Comparison of ENCODE assay signal across 11 mouse cellular contexts in genomic region chr2:32624111-32624748, GRCm38 (mm10). TPM values are rescaled to one million over a fixed set of nuclear protein-coding genes. Genes with fewer than 3 reads are reported as not detected.
DNase-seq lines count a peak whose midpoint lies in the region; ATAC-seq and TF ChIP-seq lines count a peak whose summit lies in the region.
"Had no signal": no experiment of that assay in that cellular context is flagged by ENCODE, and none has a peak within 500 bp of the region (broad histone marks: within the 10 kb centered on the region; RNA-seq: fewer than 3 reads in every experiment).

No protein-coding gene starts in this region.

- peak overlapping the region; percentile 82; the same call in 1 of the 2 replicates for H3K9ac ChIP-seq in heart, embryonic 11.5 days (ENCODE audit: low read depth, low read length)
- peak overlapping the region; percentile 44; the same call in 1 of the 2 replicates for H3K9ac ChIP-seq in embryonic facial prominence, embryonic 13.5 days

- 65% methylated on average over 5 of the region's 5 CpGs for WGBS in heart, embryonic 11.5 days (ENCODE audit: insufficient replicate concordance)
- 74% methylated on average over 5 of the region's 5 CpGs for WGBS in embryonic facial prominence, embryonic 13.5 days

- H3ac ChIP-seq in myocyte (ENCODE audit: control insufficient read depth, insufficient read length) = no peak overlapping the region

- intact Hi-C loops in heart, postnatal 36 days (cut with DNase I) = loop anchor here (10.0 kb wide), 1 partner anchor 231 kb away; no protein-coding TSS in a partner anchor

- no peak for DNase-seq in heart, postnatal 36 days
- DNase-seq in layer of hippocampus, adult 2 months (ENCODE audit: low spot score in 2 of 2) = no peak
- DNase-seq in layer of hippocampus, postnatal 10 days (ENCODE audit: low spot score in 2 of 2) = no peak
- DNase-seq in adipocyte (ENCODE audit: low spot score) = no peak
- no peak for DNase-seq in frontal cortex, adult 2 months (ENCODE audit: extremely low spot score in 1 of 2, low spot score in 1 of 2)
- DNase-seq: right cerebral cortex, postnatal 14 days had no signal

- no peaks in the 10 kb centered on the region for H3K79me2 ChIP-seq in myocyte (ENCODE audit: control insufficient read depth, insufficient read depth)

- no peak overlapping the region for H3K4me3 ChIP-seq in heart, embryonic 11.5 days (ENCODE audit: low read depth, low read length)
- H3K4me3 ChIP-seq in layer of hippocampus, adult 2 months = no peak overlapping the region
- no peak overlapping the region for H3K4me3 ChIP-seq in embryonic facial prominence, embryonic 13.5 days
- H3K4me3 ChIP-seq in myocyte = no peak overlapping the region

- peak overlapping the region; percentile 98 for H3K27ac ChIP-seq in heart, embryonic 11.5 days (ENCODE audit: low read depth, low read length)
- H3K27ac ChIP-seq in layer of hippocampus, adult 2 months = peak overlapping the region; percentile 99
- peak overlapping the region; percentile 75; the same call in 1 of the 2 replicates for H3K27ac ChIP-seq in embryonic facial prominence, embryonic 13.5 days

- ATAC-seq in heart, embryonic 11.5 days (replicated peaks; ENCODE audit: insufficient number of reproducible peaks, low FRiP score, low TSS enrichment) = no peak
- no peak for ATAC-seq in embryonic facial prominence, embryonic 13.5 days (ENCODE audit: insufficient number of reproducible peaks, insufficient read depth, low FRiP score, low TSS enrichment, low read depth)

- H3K4me2 ChIP-seq in heart, embryonic 11.5 days = no peak overlapping the region
- no peak overlapping the region for H3K4me2 ChIP-seq in embryonic facial prominence, embryonic 13.5 days
- peak overlapping the region; percentile 62 for H3K4me2 ChIP-seq in myocyte (ENCODE audit: low read depth)

- H3K4me1 ChIP-seq in heart, embryonic 11.5 days (ENCODE audit: control insufficient read depth, insufficient read depth, low read length) = peaks cover 80% of the 10 kb centered on the region
- H3K4me1 ChIP-seq in embryonic facial prominence, embryonic 13.5 days = peaks cover 77% of the 10 kb centered on the region

- no peaks in the 10 kb centered on the region for H3K36me3 ChIP-seq in heart, embryonic 11.5 days (ENCODE audit: control insufficient read depth, insufficient read depth, low read length)
- peaks cover 3% of the 10 kb centered on the region for H3K36me3 ChIP-seq in embryonic facial prominence, embryonic 13.5 days
- H3K36me3 ChIP-seq in myocyte (ENCODE audit: control insufficient read depth, insufficient read depth) = no peaks in the 10 kb centered on the region

- no peak for TF ChIP-seq CTCF in layer of hippocampus, adult 2 months (conservative IDR thresholded peaks at IDR 0.05)

- TF ChIP-seq POLR2A in myocyte (IDR thresholded peaks at IDR 0.05; ENCODE audit: insufficient read length, low read depth) = no peak

- H3K9me3 ChIP-seq in heart, embryonic 11.5 days (replicated peaks; ENCODE audit: control insufficient read depth, low read length) = no peaks in the 10 kb centered on the region
- no peaks in the 10 kb centered on the region for H3K9me3 ChIP-seq in embryonic facial prominence, embryonic 13.5 days

- no peaks in the 10 kb centered on the region for H3K27me3 ChIP-seq in heart, embryonic 11.5 days (ENCODE audit: control insufficient read depth, insufficient read depth, low read length)
- no peaks in the 10 kb centered on the region for H3K27me3 ChIP-seq in embryonic facial prominence, embryonic 13.5 days
- H3K27me3 ChIP-seq in myocyte (ENCODE audit: control insufficient read depth, insufficient read depth, insufficient read length) = no peaks in the 10 kb centered on the region

TF ChIP-seq in myocyte, 11 proteins besides CTCF, POLR2A, EP300 and RAD21:
- TF ChIP-seq TCF12 (IDR thresholded peaks at IDR 0.05; ENCODE audit: insufficient read depth, poor library complexity, severe bottlenecking) (no peak), SRF (IDR thresholded peaks at IDR 0.05; ENCODE audit: control insufficient read depth, insufficient read length, low read depth) (no peak), TCF3 (IDR thresholded peaks at IDR 0.05; ENCODE audit: insufficient read length, low read depth) (no peak), MYOG (IDR thresholded peaks at IDR 0.05; ENCODE audit: control insufficient read depth in 1 of 3, insufficient read depth in 1 of 3, insufficient read length in 2 of 3, low read depth in 2 of 3) (peak in 2 of 3 experiments; percentile 33 to 81), MAX (IDR thresholded peaks at IDR 0.05; ENCODE audit: low read depth) (no peak), REST (IDR thresholded peaks at IDR 0.05; ENCODE audit: insufficient read depth, insufficient read length) (no peak), USF1 (IDR thresholded peaks at IDR 0.05; ENCODE audit: low read depth) (no peak), E2F4 (IDR thresholded peaks at IDR 0.05; ENCODE audit: insufficient read depth) (no peak), MYOD1 (IDR thresholded peaks at IDR 0.05; ENCODE audit: control insufficient read depth in 1 of 3, insufficient read length in 2 of 3, low read depth in 2 of 3) (peak; percentile 39 to 88 (median 79)), CEBPB (IDR thresholded peaks at IDR 0.05; ENCODE audit: insufficient read depth, poor library complexity, severe bottlenecking) (peak; percentile 85), POLR2AphosphoS2 (IDR thresholded peaks at IDR 0.05; ENCODE audit: insufficient read length, low read depth) (no peak)

RNA-seq across cellular contexts. Expression of gene Ak1, which starts 2.7 kb away (rescaled TPM):
- 212 and 221 TPM in 2 replicates for polyA plus RNA-seq in heart, embryonic 11.5 days (2014; fragmentation: Nextera tagmentation; extraction: Ambion mirVana)
- total RNA-seq in heart, postnatal 36 days (2021) = 100 to 1,000 TPM; 631 to 727 TPM
- 100 to 1,000 TPM; 120 to 123 TPM for total RNA-seq in layer of hippocampus, adult 2 months (2021)
- 100 to 1,000 TPM; 109 TPM for total RNA-seq in layer of hippocampus, postnatal 10 days (2021)
- 20.7 and 27.3 TPM in 2 replicates for polyA plus RNA-seq in embryonic facial prominence, embryonic 13.5 days (2015; fragmentation: Nextera tagmentation; extraction: Ambion mirVana)
- polyA plus RNA-seq in myocyte (2012; fragmentation: generic; extraction: Trizol) = 265 TPM
- polyA plus RNA-seq in frontal cortex, adult 2 months (2012; rRNA removed) = 151 and 154 TPM in 2 replicates

RNA-seq across cellular contexts. Expression of gene Eng, which starts 22.2 kb away (rescaled TPM):
- 113 and 127 TPM in 2 replicates for polyA plus RNA-seq in heart, embryonic 11.5 days (2014; fragmentation: Nextera tagmentation; extraction: Ambion mirVana)
- 100 to 1,000 TPM; 123 to 136 TPM for total RNA-seq in heart, postnatal 36 days (2021)
- 10 to 100 TPM; 16.4 to 19.7 TPM for total RNA-seq in layer of hippocampus, adult 2 months (2021)
- 10 to 100 TPM; 25.9 to 28.2 TPM for total RNA-seq in layer of hippocampus, postnatal 10 days (2021)
- 49.1 and 50.2 TPM in 2 replicates for polyA plus RNA-seq in embryonic facial prominence, embryonic 13.5 days (2015; fragmentation: Nextera tagmentation; extraction: Ambion mirVana)
- polyA plus RNA-seq in myocyte (2012; fragmentation: generic; extraction: Trizol) = 1.6 TPM
- 34.7 and 37.7 TPM in 2 replicates for polyA plus RNA-seq in frontal cortex, adult 2 months (2012; rRNA removed)

RNA-seq across cellular contexts. Expression of gene St6galnac6, which starts 24.7 kb away (rescaled TPM):
- polyA plus RNA-seq in heart, embryonic 11.5 days (2014; fragmentation: Nextera tagmentation; extraction: Ambion mirVana) = 8.3 and 9.3 TPM in 2 replicates
- 100 to 1,000 TPM; 108 to 116 TPM for total RNA-seq in heart, postnatal 36 days (2021)
- total RNA-seq in layer of hippocampus, adult 2 months (2021) = 100 to 1,000 TPM; 117 to 124 TPM
- 100 to 1,000 TPM in 1 of 2 experiments, 10 to 100 TPM in 1; 99.1 to 104 TPM for total RNA-seq in layer of hippocampus, postnatal 10 days (2021)
- polyA plus RNA-seq in embryonic facial prominence, embryonic 13.5 days (2015; fragmentation: Nextera tagmentation; extraction: Ambion mirVana) = 29.9 and 35.1 TPM in 2 replicates
- 48.7 TPM for polyA plus RNA-seq in myocyte (2012; fragmentation: generic; extraction: Trizol)
- 98.8 and 112 TPM in 2 replicates for polyA plus RNA-seq in frontal cortex, adult 2 months (2012; rRNA removed)

RNA-seq across cellular contexts. Expression of gene St6galnac4, which starts 37.3 kb away (rescaled TPM):
- 32.9 and 40.9 TPM in 2 replicates for polyA plus RNA-seq in heart, embryonic 11.5 days (2014; fragmentation: Nextera tagmentation; extraction: Ambion mirVana)
- 10 to 100 TPM; 18.7 to 21.7 TPM for total RNA-seq in heart, postnatal 36 days (2021)
- total RNA-seq in layer of hippocampus, adult 2 months (2021) = 10 to 100 TPM; 36.4 to 40.0 TPM
- total RNA-seq in layer of hippocampus, postnatal 10 days (2021) = 10 to 100 TPM; 41.9 to 47.1 TPM
- 33.1 and 34.7 TPM in 2 replicates for polyA plus RNA-seq in embryonic facial prominence, embryonic 13.5 days (2015; fragmentation: Nextera tagmentation; extraction: Ambion mirVana)
- polyA plus RNA-seq in myocyte (2012; fragmentation: generic; extraction: Trizol) = 75.4 TPM
- polyA plus RNA-seq in frontal cortex, adult 2 months (2012; rRNA removed) = 32.4 and 34.4 TPM in 2 replicates

RNA-seq across cellular contexts. Expression of gene 9430097D07Rik, which starts 48.7 kb away (rescaled TPM):
- polyA plus RNA-seq in heart, embryonic 11.5 days (2014; fragmentation: Nextera tagmentation; extraction: Ambion mirVana) = 0.17 TPM in 1 of 2 replicates, not detected in the other
- not detected for total RNA-seq in heart, postnatal 36 days (2021)
- total RNA-seq in layer of hippocampus, adult 2 months (2021) = under 1 TPM in 1 of 2 experiments, not detected in 1; 0.71 TPM
- under 1 TPM; 0.45 to 0.64 TPM for total RNA-seq in layer of hippocampus, postnatal 10 days (2021)
- polyA plus RNA-seq in embryonic facial prominence, embryonic 13.5 days (2015; fragmentation: Nextera tagmentation; extraction: Ambion mirVana) = 0.18 TPM in 1 of 2 replicates, not detected in the other
- 0.04 TPM for polyA plus RNA-seq in myocyte (2012; fragmentation: generic; extraction: Trizol)
- 0.38 and 0.46 TPM in 2 replicates for polyA plus RNA-seq in frontal cortex, adult 2 months (2012; rRNA removed)
- total RNA-seq: granulocyte monocyte progenitor cell, adult 5-6 weeks; liver, adult 2 months had no signal
- polyA plus RNA-seq: liver, adult 2 months had no signal

Comparison
In these comparisons a context has a peak if more than half of its experiments do, and no peak if none do; other contexts are left out.
1. RNA of gene Eng, which starts 22.2 kb away (polyA plus RNA-seq): 113 to 127 TPM in heart, embryonic 11.5 days, 49.1 to 50.2 TPM in embryonic facial prominence, embryonic 13.5 days and 34.7 to 37.7 TPM in frontal cortex, adult 2 months; 1.6 TPM in myocyte (single experiment); every median in the first group is over 10 times any median in the second.
2. Peak in every context shown above with its lines, with median percentiles within 50 percentile points of each other: H3K27ac ChIP-seq.